Mouse (Mus musculus) limb, embryonic 15.5 days (tissue): Measurements from ENCODE around the gene Atp6v0d1. TPM values are rescaled to one million over a fixed set of nuclear protein-coding genes. Genes with fewer than 3 reads are reported as not detected.
"Not testable (repeated sequence)": the region's sequence is repeated elsewhere in the genome, so short reads cannot be mapped to it uniquely, and the experiment has no call there.

Experiments used
- ATAC-seq: fragments of 200-750 bp; cut with Nextera tagmentation; 2 replicates; pipeline ENCODE4 v1.8.0; 2017; ENCODE audit warnings: low read depth, moderate TSS enrichment; ENCODE audit not compliant: insufficient number of reproducible peaks, low FRiP score, low TSS enrichment
- H3K27ac ChIP-seq: fragments of 300-500 bp; sonication (generic); 2 replicates; pipeline ENCODE4 v1.5.1; 2015; ENCODE audit warnings: moderate library complexity, mild to moderate bottlenecking, inconsistent platforms
- H3K27me3 ChIP-seq: fragments of 300-500 bp; sonication (generic); 2 replicates; pipeline ENCODE4 v1.6.1; 2015; ENCODE audit warnings: inconsistent platforms
- H3K36me3 ChIP-seq: fragments of 300-500 bp; sonication (generic); 2 replicates; pipeline ENCODE4 v1.6.1; 2015; ENCODE audit warnings: inconsistent platforms
- H3K4me1 ChIP-seq: fragments of 300-500 bp; sonication (generic); 2 replicates; pipeline ENCODE4 v1.6.1; 2015; ENCODE audit warnings: inconsistent platforms
- H3K4me2 ChIP-seq: fragments of 300-500 bp; sonication (generic); 2 replicates; pipeline ENCODE4 v1.6.1; 2015; ENCODE audit warnings: mild to moderate bottlenecking, inconsistent platforms
- H3K4me3 ChIP-seq: fragments of 300-500 bp; sonication (generic); 2 replicates; pipeline ENCODE4 v1.5.1; 2015; ENCODE audit warnings: mild to moderate bottlenecking, inconsistent platforms
- H3K9ac ChIP-seq: fragments of 300-500 bp; sonication (generic); 2 replicates; pipeline ENCODE4 v1.6.1; 2015; ENCODE audit warnings: inconsistent platforms
- H3K9me3 ChIP-seq: fragments of 300-500 bp; sonication (generic); 2 replicates; pipeline ENCODE4 v1.6.1; 2016; ENCODE audit warnings: inconsistent platforms
- WGBS: fragments of 180-500 bp; shearing (Covaris S2); methylation state at CpG from one replicate; pipeline ENCODE4 v1.1.7; 2015; 5-methylcytosine and 5-hydroxymethylcytosine counted together
- polyA plus RNA-seq: library from polyadenylated mRNA; unstranded; fragments of >200 nt; fragmentation: Nextera tagmentation; extraction: Ambion mirVana; gene quantifications from 2 replicates; pipeline ENCODE4 v1.2.1, GENCODE M21; 2015

Gene Atp6v0d1
- polyA plus RNA-seq, 1 experiment from 2014 or later: 97.4 TPM

- H3K27ac ChIP-seq: no peak overlapping the region
- H3K9me3 ChIP-seq: no peaks in the 10 kb centered on the region
- H3K36me3 ChIP-seq: no peaks in the 10 kb centered on the region
- H3K9ac ChIP-seq: no peak overlapping the region
- H3K27me3 ChIP-seq: no peaks in the 10 kb centered on the region
- peaks cover 5% of the 10 kb centered on the region for H3K4me1 ChIP-seq
- H3K4me3 ChIP-seq: no peak overlapping the region
- ATAC-seq: no peak
- H3K4me2 ChIP-seq: no peak overlapping the region
- WGBS: 85% methylated on average over 9 of the region's 9 CpGs
Observed at GRCm38 (mm10) chr8:105571810-105572209, 6.0 kb upstream of the Atp6v0d1 start.

GRCm38 (mm10) chr8:105566703-105567595 lies 1.1 kb upstream of the Atp6v0d1 start:
- Histone ChIP-seq H3K9ac (peak overlapping the region; percentile 50; the same call in 1 of the 2 replicates), H3K4me2 (peak overlapping the region; percentile 83), H3K36me3 (peaks cover 3% of the 10 kb centered on the region; the same call in 1 of the 2 replicates), H3K4me3 (peak overlapping the region; percentile 96), H3K9me3 (no peaks in the 10 kb centered on the region), H3K27me3 (no peaks in the 10 kb centered on the region), H3K4me1 (peaks cover 22% of the 10 kb centered on the region), H3K27ac (peak overlapping the region; percentile 87; the same call in 1 of the 2 replicates)
- WGBS: 27% methylated on average over 27 of the region's 27 CpGs
- no peak for ATAC-seq

- H3K4me3 ChIP-seq: peak overlapping the region; percentile 96
- peak overlapping the region; percentile 83 for H3K4me2 ChIP-seq
- ATAC-seq: peak; percentile 59
- peak overlapping the region; percentile 87 for H3K27ac ChIP-seq
- H3K9me3 ChIP-seq: no peaks in the 10 kb centered on the region
- H3K9ac ChIP-seq: peak overlapping the region; percentile 85
- WGBS: 1% methylated on average over 31 of the region's 31 CpGs
- no peaks in the 10 kb centered on the region for H3K27me3 ChIP-seq
- H3K4me1 ChIP-seq: peaks cover 22% of the 10 kb centered on the region
- peaks cover 5% of the 10 kb centered on the region; the same call in 1 of the 2 replicates for H3K36me3 ChIP-seq
Observed at GRCm38 (mm10) chr8:105565401-105565881, 406 bp downstream of the Atp6v0d1 start.

GRCm38 (mm10) chr8:105564573-105565229 lies 1.1 kb downstream of the Atp6v0d1 start:
- WGBS: 79% methylated on average over 9 of the region's 9 CpGs
- H3K4me3 ChIP-seq: peak overlapping the region; percentile 96
- not testable (repeated sequence) for H3K9me3 ChIP-seq, ATAC-seq, H3K27me3 ChIP-seq, H3K36me3 ChIP-seq
- H3K9ac ChIP-seq: peak overlapping the region; percentile 85; the same call in 1 of the 2 replicates
- H3K4me2 ChIP-seq: peak overlapping the region; percentile 83
- H3K4me1 ChIP-seq: peaks cover 22% of the 10 kb centered on the region
- peak overlapping the region; percentile 87; the same call in 1 of the 2 replicates for H3K27ac ChIP-seq

- Histone ChIP-seq H3K27me3 (no peaks in the 10 kb centered on the region), H3K4me3 (no peak overlapping the region), H3K9ac (no peak overlapping the region), H3K4me2 (no peak overlapping the region), H3K9me3 (no peaks in the 10 kb centered on the region), H3K36me3 (peaks cover 11% of the 10 kb centered on the region), H3K27ac (no peak overlapping the region), H3K4me1 (peaks cover 22% of the 10 kb centered on the region)
- no peak for ATAC-seq
- 86% methylated on average over 1 of the region's 1 CpGs for WGBS
Observed at GRCm38 (mm10) chr8:105563871-105564270, 2.0 kb downstream of the Atp6v0d1 start.

- Histone ChIP-seq H3K36me3 (peaks cover 17% of the 10 kb centered on the region), H3K4me3 (no peak overlapping the region), H3K27me3 (no peaks in the 10 kb centered on the region), H3K4me1 (peaks cover 22% of the 10 kb centered on the region), H3K27ac (no peak overlapping the region), H3K4me2 (no peak overlapping the region), H3K9me3 (no peaks in the 10 kb centered on the region), H3K9ac (no peak overlapping the region)
- 83% methylated on average over 3 of the region's 3 CpGs for WGBS
- ATAC-seq: no peak
Observed at GRCm38 (mm10) chr8:105562863-105563262, 3.0 kb downstream of the Atp6v0d1 start.

- no peaks in the 10 kb centered on the region for H3K27me3 ChIP-seq
- no peak overlapping the region for H3K4me2 ChIP-seq
- H3K36me3 ChIP-seq: peaks cover 14% of the 10 kb centered on the region; the same call in 1 of the 2 replicates
- H3K27ac ChIP-seq: no peak overlapping the region
- no peak for ATAC-seq
- no peaks in the 10 kb centered on the region for H3K9me3 ChIP-seq
- H3K4me1 ChIP-seq: no peaks in the 10 kb centered on the region
- no peak overlapping the region for H3K9ac ChIP-seq
- no peak overlapping the region for H3K4me3 ChIP-seq
- WGBS: 74% methylated on average over 3 of the region's 3 CpGs
Observed at GRCm38 (mm10) chr8:105555230-105555629, 10.6 kb downstream of the Atp6v0d1 start.

GRCm38 (mm10) chr8:105554087-105554486 lies 11.8 kb downstream of the Atp6v0d1 start:
- H3K9me3 ChIP-seq: no peaks in the 10 kb centered on the region
- no peak for ATAC-seq
- no peaks in the 10 kb centered on the region for H3K27me3 ChIP-seq
- no peak overlapping the region for H3K9ac ChIP-seq
- no peaks in the 10 kb centered on the region for H3K4me1 ChIP-seq
- no peak overlapping the region for H3K27ac ChIP-seq
- no peak overlapping the region for H3K4me3 ChIP-seq
- no peak overlapping the region for H3K4me2 ChIP-seq
- H3K36me3 ChIP-seq: peaks cover 8% of the 10 kb centered on the region; the same call in 1 of the 2 replicates

- 73% methylated on average over 1 of the region's 1 CpGs for WGBS
- H3K9ac ChIP-seq: no peak overlapping the region
- no peaks in the 10 kb centered on the region for H3K27me3 ChIP-seq
- no peaks in the 10 kb centered on the region for H3K4me1 ChIP-seq
- no peak overlapping the region for H3K4me3 ChIP-seq
- H3K9me3 ChIP-seq: no peaks in the 10 kb centered on the region
- peaks cover under 1% of the 10 kb centered on the region; the same call in 1 of the 2 replicates for H3K36me3 ChIP-seq
- no peak overlapping the region for H3K27ac ChIP-seq
- ATAC-seq: no peak
- H3K4me2 ChIP-seq: no peak overlapping the region
Observed at GRCm38 (mm10) chr8:105552824-105553223, 13.0 kb downstream of the Atp6v0d1 start.

GRCm38 (mm10) chr8:105552032-105552431 lies 13.8 kb downstream of the Atp6v0d1 start:
- H3K27me3 ChIP-seq: no peaks in the 10 kb centered on the region
- H3K4me3 ChIP-seq: no peak overlapping the region
- no peak overlapping the region for H3K27ac ChIP-seq
- no peak overlapping the region for H3K4me2 ChIP-seq
- 73% methylated on average over 2 of the region's 2 CpGs for WGBS
- H3K36me3 ChIP-seq: no peaks in the 10 kb centered on the region
- no peaks in the 10 kb centered on the region for H3K9me3 ChIP-seq
- no peak for ATAC-seq
- peaks cover 4% of the 10 kb centered on the region; the same call in 1 of the 2 replicates for H3K4me1 ChIP-seq
- H3K9ac ChIP-seq: no peak overlapping the region

GRCm38 (mm10) chr8:105550083-105550482 lies 15.8 kb downstream of the Atp6v0d1 start:
- no peak for ATAC-seq
- Histone ChIP-seq H3K27ac (no peak overlapping the region), H3K9ac (no peak overlapping the region), H3K4me1 (peaks cover 23% of the 10 kb centered on the region), H3K36me3 (no peaks in the 10 kb centered on the region), H3K4me3 (no peak overlapping the region), H3K9me3 (no peaks in the 10 kb centered on the region), H3K27me3 (no peaks in the 10 kb centered on the region), H3K4me2 (no peak overlapping the region)
- WGBS: 75% methylated on average over 2 of the region's 2 CpGs

GRCm38 (mm10) chr8:105549506-105549905 lies 16.3 kb downstream of the Atp6v0d1 start:
- peaks cover 29% of the 10 kb centered on the region for H3K4me1 ChIP-seq

More at GRCm38 (mm10) chr8:105549506-105549905, 16.3 kb downstream of the Atp6v0d1 start:
- 94% methylated on average over 1 of the region's 1 CpGs for WGBS
- H3K9ac ChIP-seq: no peak overlapping the region
- no peaks in the 10 kb centered on the region for H3K9me3 ChIP-seq
- ATAC-seq: no peak
- H3K4me2 ChIP-seq: no peak overlapping the region
- no peak overlapping the region for H3K27ac ChIP-seq
- no peaks in the 10 kb centered on the region for H3K36me3 ChIP-seq
- H3K4me3 ChIP-seq: no peak overlapping the region
- H3K27me3 ChIP-seq: no peaks in the 10 kb centered on the region
